Mouse (Mus musculus): ENCODE data around the gene Eogt.
A peak's percentile ranks its signal among the peaks of the same experiment; 100 is the strongest.

DNA sequence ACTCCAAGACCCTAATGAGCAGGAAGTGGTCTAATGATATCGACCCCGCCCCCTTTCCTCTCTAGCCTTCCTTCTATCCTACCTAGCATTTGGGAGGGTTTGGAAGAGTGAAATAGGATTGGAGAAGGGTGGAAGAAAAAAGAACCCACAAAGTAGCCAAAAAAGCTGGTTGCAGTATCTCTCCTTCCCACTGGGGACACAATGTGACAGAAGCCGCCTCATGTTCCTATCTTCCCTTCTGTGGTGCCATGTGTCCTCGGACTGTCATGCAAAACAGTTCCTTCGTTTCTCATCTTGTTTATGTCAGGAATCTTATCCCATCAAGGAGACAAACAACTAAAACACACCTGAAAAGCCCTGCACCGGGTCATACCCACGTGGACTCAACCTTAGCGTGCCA, 42.9 kb downstream of the Eogt start:
- 0 out of 2 replicates have a peak, but pooled peaks have one; percentile 10 for TF ChIP-seq CTCF (conservative IDR thresholded peaks at IDR 0.05; ENCODE audit: low read length)
- TF ChIP-seq POU5F1 (IDR thresholded peaks at IDR 0.05; ENCODE audit: borderline replicate concordance, low read length), result no peak

Measured in E14TG2a.4 (cell line).